Mouse (Mus musculus): ENCODE measurements around the gene Ergic2. TPM values are rescaled to one million over a fixed set of nuclear protein-coding genes. Genes with fewer than 3 reads are reported as not detected.

Gene Ergic2
- polyA plus RNA-seq, 1 experiment: 25.0 TPM

DNA sequence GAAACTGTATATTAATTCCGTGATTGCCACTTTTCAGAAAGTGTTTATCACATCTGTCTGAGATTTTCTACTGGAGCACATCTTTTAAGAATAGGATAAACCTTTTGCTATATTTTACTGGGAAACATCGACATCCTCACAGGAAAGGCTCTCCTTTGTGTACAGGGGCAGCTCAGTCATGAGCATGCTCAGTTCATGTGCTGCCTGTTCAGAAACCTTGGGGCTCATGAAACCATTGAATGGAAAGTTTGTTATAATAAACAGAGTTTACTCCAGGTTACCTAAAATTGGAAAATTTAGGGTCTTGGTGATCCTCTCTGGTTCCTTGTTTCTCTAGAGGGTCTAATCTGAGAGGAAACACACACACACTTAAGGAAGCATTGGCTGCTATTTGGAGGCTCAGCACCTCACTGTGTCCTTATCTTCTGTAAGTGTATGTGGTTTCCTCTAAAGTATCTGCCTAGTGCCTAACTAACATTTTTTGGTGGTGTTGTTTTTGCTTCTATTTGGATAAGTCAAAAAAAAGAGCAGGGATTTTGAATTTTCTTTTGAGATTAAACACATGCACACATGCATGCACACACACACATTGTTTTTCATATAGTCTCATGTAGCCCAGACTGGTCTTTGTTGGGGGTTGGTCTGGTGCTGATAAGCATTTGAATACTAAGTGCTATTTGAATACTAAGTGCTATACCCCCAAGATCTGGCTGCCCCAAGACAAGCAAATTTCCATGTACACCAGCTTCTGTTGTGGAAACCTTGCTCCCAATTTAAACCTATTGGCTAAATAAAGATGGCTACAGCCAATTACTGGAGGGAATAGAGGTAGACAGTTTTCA lies 6.3 kb upstream of the Ergic2 start:
- Histone ChIP-seq H3K4me3 (replicated peaks; ENCODE audit: extremely low read depth, low read depth, low read length) (no peak overlapping the region), H3K4me1 (ENCODE audit: control insufficient read depth, insufficient read depth, low read length) (no peaks in the 10 kb centered on the region; the same call in 1 of the 2 replicates)
- no peak for DNase-seq
- TF ChIP-seq CTCF (IDR thresholded peaks at IDR 0.05; ENCODE audit: insufficient read depth, low read length): no peak
- TF ChIP-seq POLR2A (IDR thresholded peaks at IDR 0.05; ENCODE audit: borderline replicate concordance, extremely low read depth, low read depth, low read length): no peak
- WGBS: 58% methylated on average over 2 of the region's 2 CpGs

GRCm38 (mm10) chr6:148216752-148217151 lies 4.6 kb upstream of the Ergic2 start:
- TF ChIP-seq CTCF (IDR thresholded peaks at IDR 0.05; ENCODE audit: insufficient read depth, low read length): no peak
- no peak for TF ChIP-seq POLR2A (IDR thresholded peaks at IDR 0.05; ENCODE audit: borderline replicate concordance, extremely low read depth, low read depth, low read length)
- WGBS: 82% methylated on average over 4 of the region's 4 CpGs
- H3K4me1 ChIP-seq (ENCODE audit: control insufficient read depth, insufficient read depth, low read length): peaks cover 4% of the 10 kb centered on the region
- DNase-seq: no peak
- H3K4me3 ChIP-seq (replicated peaks; ENCODE audit: extremely low read depth, low read depth, low read length): no peak overlapping the region

- H3K4me3 ChIP-seq (replicated peaks; ENCODE audit: extremely low read depth, low read depth, low read length): no peak overlapping the region
- DNase-seq: peak; percentile 17
- TF ChIP-seq POLR2A (IDR thresholded peaks at IDR 0.05; ENCODE audit: borderline replicate concordance, extremely low read depth, low read depth, low read length) (no peak), CTCF (IDR thresholded peaks at IDR 0.05; ENCODE audit: insufficient read depth, low read length) (peak; percentile 23; the same call in 1 of the 2 replicates)
- 3% methylated on average over 5 of the region's 5 CpGs for WGBS
- H3K4me1 ChIP-seq (ENCODE audit: control insufficient read depth, insufficient read depth, low read length): peaks cover 4% of the 10 kb centered on the region
Measured at GRCm38 (mm10) chr6:148214765-148215164, 2.6 kb upstream of the Ergic2 start.

- 1% methylated on average over 51 of the region's 51 CpGs for WGBS
- peak overlapping the region; percentile 79 for H3K4me3 ChIP-seq (replicated peaks; ENCODE audit: extremely low read depth, low read depth, low read length)
- TF ChIP-seq POLR2A (IDR thresholded peaks at IDR 0.05; ENCODE audit: borderline replicate concordance, extremely low read depth, low read depth, low read length): no peak
- TF ChIP-seq CTCF (IDR thresholded peaks at IDR 0.05; ENCODE audit: insufficient read depth, low read length): no peak
- H3K4me1 ChIP-seq (ENCODE audit: control insufficient read depth, insufficient read depth, low read length): peaks cover 4% of the 10 kb centered on the region
- DNase-seq: no peak
Measured at GRCm38 (mm10) chr6:148211391-148211876, 740 bp downstream of the Ergic2 start.

GRCm38 (mm10) chr6:148207522-148207921 lies 4.7 kb downstream of the Ergic2 start:
- Histone ChIP-seq H3K4me1 (ENCODE audit: control insufficient read depth, insufficient read depth, low read length) (no peaks in the 10 kb centered on the region; the same call in 1 of the 2 replicates), H3K4me3 (replicated peaks; ENCODE audit: extremely low read depth, low read depth, low read length) (no peak overlapping the region)
- WGBS: 72% methylated on average over 1 of the region's 1 CpGs
- no peak for DNase-seq
- TF ChIP-seq POLR2A (IDR thresholded peaks at IDR 0.05; ENCODE audit: borderline replicate concordance, extremely low read depth, low read depth, low read length) (no peak), CTCF (IDR thresholded peaks at IDR 0.05; ENCODE audit: insufficient read depth, low read length) (no peak)

GRCm38 (mm10) chr6:148205134-148205533 lies 7.0 kb downstream of the Ergic2 start:
- H3K4me1 ChIP-seq (ENCODE audit: control insufficient read depth, insufficient read depth, low read length): no peaks in the 10 kb centered on the region
- no peak for TF ChIP-seq POLR2A (IDR thresholded peaks at IDR 0.05; ENCODE audit: borderline replicate concordance, extremely low read depth, low read depth, low read length)
- no peak for TF ChIP-seq CTCF (IDR thresholded peaks at IDR 0.05; ENCODE audit: insufficient read depth, low read length)
- no peak overlapping the region for H3K4me3 ChIP-seq (replicated peaks; ENCODE audit: extremely low read depth, low read depth, low read length)
- WGBS: 75% methylated on average over 1 of the region's 1 CpGs
- DNase-seq: no peak

- WGBS: 85% methylated on average over 3 of the region's 3 CpGs
- Histone ChIP-seq H3K4me1 (ENCODE audit: control insufficient read depth, insufficient read depth, low read length) (no peaks in the 10 kb centered on the region), H3K4me3 (replicated peaks; ENCODE audit: extremely low read depth, low read depth, low read length) (no peak overlapping the region)
- no peak for TF ChIP-seq POLR2A (IDR thresholded peaks at IDR 0.05; ENCODE audit: borderline replicate concordance, extremely low read depth, low read depth, low read length)
- no peak for TF ChIP-seq CTCF (IDR thresholded peaks at IDR 0.05; ENCODE audit: insufficient read depth, low read length)
- no peak for DNase-seq
Measured at GRCm38 (mm10) chr6:148199729-148200128, 12.4 kb downstream of the Ergic2 start.

DNA sequence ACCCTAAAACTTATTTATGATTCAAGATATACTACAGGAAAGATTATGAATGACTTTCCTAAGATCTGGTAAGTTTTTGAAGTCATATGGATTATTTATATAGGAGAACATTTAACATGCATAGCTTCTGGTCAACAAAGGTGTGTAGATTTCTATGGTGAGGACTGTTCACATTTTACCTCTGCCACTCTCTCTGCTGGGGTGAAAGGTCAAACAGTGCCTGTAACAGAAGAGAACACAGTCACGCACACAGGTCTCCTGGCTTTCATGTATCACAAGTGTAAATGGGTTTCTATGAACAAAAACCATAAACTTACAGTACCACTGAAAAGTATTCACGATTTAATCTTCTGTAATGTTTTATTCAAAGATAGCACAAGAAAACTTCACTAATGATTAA lies 13.0 kb downstream of the Ergic2 start:
- Histone ChIP-seq H3K4me1 (ENCODE audit: control insufficient read depth, insufficient read depth, low read length) (no peaks in the 10 kb centered on the region), H3K4me3 (replicated peaks; ENCODE audit: extremely low read depth, low read depth, low read length) (no peak overlapping the region)
- TF ChIP-seq CTCF (IDR thresholded peaks at IDR 0.05; ENCODE audit: insufficient read depth, low read length): no peak
- TF ChIP-seq POLR2A (IDR thresholded peaks at IDR 0.05; ENCODE audit: borderline replicate concordance, extremely low read depth, low read depth, low read length): no peak
- WGBS: 92% methylated on average over 2 of the region's 2 CpGs
- DNase-seq: no peak

GRCm38 (mm10) chr6:148193972-148194701 lies 18.0 kb downstream of the Ergic2 start:
- no peak for DNase-seq
- no peak for TF ChIP-seq POLR2A (IDR thresholded peaks at IDR 0.05; ENCODE audit: borderline replicate concordance, extremely low read depth, low read depth, low read length)
- TF ChIP-seq CTCF (IDR thresholded peaks at IDR 0.05; ENCODE audit: insufficient read depth, low read length): no peak
- Histone ChIP-seq H3K4me3 (replicated peaks; ENCODE audit: extremely low read depth, low read depth, low read length) (no peak overlapping the region), H3K4me1 (ENCODE audit: control insufficient read depth, insufficient read depth, low read length) (no peaks in the 10 kb centered on the region)
- WGBS: 49% methylated on average over 6 of the region's 6 CpGs
